Mouse (Mus musculus): ENCODE data around the gene Ankrd34c. TPM values are rescaled to one million over a fixed set of nuclear protein-coding genes. Genes with fewer than 3 reads are reported as not detected.

The Ankrd34c gene
- 0.11 and 0.17 TPM in 2 replicates for polyA plus RNA-seq (2014; fragmentation: Nextera tagmentation; extraction: Ambion mirVana)

DNA sequence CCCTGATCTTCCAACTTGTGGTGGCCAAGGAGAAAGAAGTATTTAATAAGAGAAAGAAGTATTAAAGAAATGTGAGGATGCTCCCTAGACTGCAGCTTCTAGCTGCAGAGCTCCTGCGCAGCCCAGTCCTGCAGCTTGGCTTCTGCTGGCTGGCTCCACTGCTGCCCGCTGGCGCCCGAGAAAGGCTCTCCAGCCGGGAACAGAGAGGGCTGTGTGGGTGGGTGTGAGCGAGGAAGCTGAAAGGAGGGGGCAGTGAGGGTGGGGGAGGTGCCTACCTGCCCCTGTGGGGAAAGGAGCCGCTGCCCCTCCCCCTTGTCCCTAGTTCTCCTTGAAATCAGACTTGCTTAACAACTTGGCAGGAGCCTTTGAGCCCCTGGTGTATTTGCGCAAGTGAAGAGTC, at the start of gene Ankrd34c:
Gene Ankrd34c, minus strand, starts transcription at position 181 of the 400 bp plus-strand sequence.
- Histone ChIP-seq H3K4me1 (ENCODE audit: control insufficient read depth, insufficient read depth, low read length) (no peaks in the 10 kb centered on the region), H3K9me3 (replicated peaks; ENCODE audit: control insufficient read depth, low read length) (no peaks in the 10 kb centered on the region), H3K4me3 (ENCODE audit: low read depth, low read length) (no peak within 1 kb of the TSS), H3K36me3 (replicated peaks; ENCODE audit: control insufficient read depth, insufficient read depth, low read depth, low read length) (no peaks in the 10 kb centered on the region), H3K27ac (replicated peaks; ENCODE audit: low read depth, low read length) (no peak within 1 kb of the TSS), H3K9ac (replicated peaks; ENCODE audit: low read length) (no peak within 1 kb of the TSS), H3K4me2 (ENCODE audit: low read depth, low read length) (no peak within 1 kb of the TSS), H3K27me3 (ENCODE audit: control insufficient read depth, insufficient read depth, low read length) (no peaks in the 10 kb centered on the region)
- ATAC-seq (replicated peaks; ENCODE audit: insufficient number of reproducible peaks, low FRiP score, low TSS enrichment, low read depth) (no peak), DNase-seq (ENCODE audit: low spot score) (no peak)
- WGBS: 0% methylated on average over 8 of the region's 8 CpGs

GRCm38 (mm10) chr9:89787532-89787931, 49.3 kb upstream of the Ankrd34c start:
- H3K36me3 ChIP-seq (replicated peaks; ENCODE audit: control insufficient read depth, insufficient read depth, low read depth, low read length): no peaks in the 10 kb centered on the region
- DNase-seq (ENCODE audit: low spot score): no peak
- H3K4me2 ChIP-seq (ENCODE audit: low read depth, low read length): no peak overlapping the region
- H3K9me3 ChIP-seq (replicated peaks; ENCODE audit: control insufficient read depth, low read length): no peaks in the 10 kb centered on the region
- H3K27me3 ChIP-seq (ENCODE audit: control insufficient read depth, insufficient read depth, low read length): no peaks in the 10 kb centered on the region
- no peak overlapping the region for H3K9ac ChIP-seq (replicated peaks; ENCODE audit: low read length)
- H3K4me3 ChIP-seq (ENCODE audit: low read depth, low read length): no peak overlapping the region
- 64% methylated on average over 4 of the region's 4 CpGs for WGBS
- ATAC-seq (replicated peaks; ENCODE audit: insufficient number of reproducible peaks, low FRiP score, low TSS enrichment, low read depth): no peak
- H3K4me1 ChIP-seq (ENCODE audit: control insufficient read depth, insufficient read depth, low read length): no peaks in the 10 kb centered on the region
- H3K27ac ChIP-seq (replicated peaks; ENCODE audit: low read depth, low read length): no peak overlapping the region

GRCm38 (mm10) chr9:89781395-89781927, 43.2 kb upstream of the Ankrd34c start:
- H3K36me3 ChIP-seq (replicated peaks; ENCODE audit: control insufficient read depth, insufficient read depth, low read depth, low read length): no peaks in the 10 kb centered on the region
- H3K9me3 ChIP-seq (replicated peaks; ENCODE audit: control insufficient read depth, low read length): no peaks in the 10 kb centered on the region
- no peak overlapping the region for H3K27ac ChIP-seq (replicated peaks; ENCODE audit: low read depth, low read length)
- no peak overlapping the region for H3K4me2 ChIP-seq (ENCODE audit: low read depth, low read length)
- no peak overlapping the region for H3K9ac ChIP-seq (replicated peaks; ENCODE audit: low read length)
- H3K4me1 ChIP-seq (ENCODE audit: control insufficient read depth, insufficient read depth, low read length): no peaks in the 10 kb centered on the region
- no peak for ATAC-seq (replicated peaks; ENCODE audit: insufficient number of reproducible peaks, low FRiP score, low TSS enrichment, low read depth)
- no peak overlapping the region for H3K4me3 ChIP-seq (ENCODE audit: low read depth, low read length)
- no peak for DNase-seq (ENCODE audit: low spot score)
- H3K27me3 ChIP-seq (ENCODE audit: control insufficient read depth, insufficient read depth, low read length): no peaks in the 10 kb centered on the region

DNA sequence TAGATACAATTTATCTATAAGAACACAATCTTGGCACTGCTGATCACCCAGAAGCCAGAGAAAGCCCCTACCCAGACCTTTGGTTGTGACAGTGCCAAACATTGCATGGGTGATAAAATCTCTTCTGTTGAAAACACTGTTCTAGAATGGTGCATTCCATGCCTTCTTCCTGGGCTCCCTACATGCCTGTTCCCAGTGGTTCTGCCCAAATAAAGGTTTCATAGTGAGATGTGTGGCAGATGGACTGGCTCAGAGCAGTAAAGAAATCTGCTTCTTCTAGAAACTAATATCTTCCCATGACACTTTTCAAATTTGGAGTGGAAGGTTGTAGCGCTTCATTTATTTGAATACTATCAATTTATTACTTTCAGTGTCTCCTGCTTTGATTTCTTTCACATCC, 41.0 kb upstream of the Ankrd34c start:
- no peak overlapping the region for H3K27ac ChIP-seq (replicated peaks; ENCODE audit: low read depth, low read length)
- no peak for ATAC-seq (replicated peaks; ENCODE audit: insufficient number of reproducible peaks, low FRiP score, low TSS enrichment, low read depth)
- H3K36me3 ChIP-seq (replicated peaks; ENCODE audit: control insufficient read depth, insufficient read depth, low read depth, low read length): no peaks in the 10 kb centered on the region
- DNase-seq (ENCODE audit: low spot score): no peak
- H3K4me3 ChIP-seq (ENCODE audit: low read depth, low read length): no peak overlapping the region
- no peaks in the 10 kb centered on the region for H3K27me3 ChIP-seq (ENCODE audit: control insufficient read depth, insufficient read depth, low read length)
- 76% methylated on average over 1 of the region's 1 CpGs for WGBS
- H3K4me2 ChIP-seq (ENCODE audit: low read depth, low read length): no peak overlapping the region
- H3K9me3 ChIP-seq (replicated peaks; ENCODE audit: control insufficient read depth, low read length): no peaks in the 10 kb centered on the region
- no peaks in the 10 kb centered on the region for H3K4me1 ChIP-seq (ENCODE audit: control insufficient read depth, insufficient read depth, low read length)
- no peak overlapping the region for H3K9ac ChIP-seq (replicated peaks; ENCODE audit: low read length)

DNA sequence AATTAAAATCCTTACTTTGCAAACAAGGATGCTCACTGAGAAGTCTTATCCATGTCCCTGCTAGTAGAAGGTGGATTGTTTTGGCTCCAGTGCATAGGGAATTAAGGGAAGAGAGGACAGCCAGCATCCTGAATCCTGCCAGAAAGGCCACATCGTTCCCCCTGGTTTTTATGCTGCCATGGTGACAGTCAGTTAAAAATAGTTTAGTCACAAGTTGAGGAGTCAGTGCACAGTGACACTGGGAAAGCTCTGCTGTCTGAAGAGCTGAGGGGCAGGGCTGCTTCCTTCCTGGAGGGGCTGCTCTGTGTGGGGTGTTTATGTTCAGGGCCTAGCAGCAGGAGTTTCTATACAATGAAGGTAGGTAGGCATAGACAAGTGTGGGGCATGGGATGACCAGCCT, 32.9 kb upstream of the Ankrd34c start:
- WGBS: 58% methylated on average over 1 of the region's 1 CpGs
- H3K4me2 ChIP-seq (ENCODE audit: low read depth, low read length): no peak overlapping the region
- no peaks in the 10 kb centered on the region for H3K27me3 ChIP-seq (ENCODE audit: control insufficient read depth, insufficient read depth, low read length)
- no peak overlapping the region for H3K9ac ChIP-seq (replicated peaks; ENCODE audit: low read length)
- no peaks in the 10 kb centered on the region for H3K9me3 ChIP-seq (replicated peaks; ENCODE audit: control insufficient read depth, low read length)
- no peaks in the 10 kb centered on the region for H3K36me3 ChIP-seq (replicated peaks; ENCODE audit: control insufficient read depth, insufficient read depth, low read depth, low read length)
- H3K4me3 ChIP-seq (ENCODE audit: low read depth, low read length): no peak overlapping the region
- DNase-seq (ENCODE audit: low spot score) (no peak), ATAC-seq (replicated peaks; ENCODE audit: insufficient number of reproducible peaks, low FRiP score, low TSS enrichment, low read depth) (no peak)
- no peak overlapping the region for H3K27ac ChIP-seq (replicated peaks; ENCODE audit: low read depth, low read length)
- no peaks in the 10 kb centered on the region for H3K4me1 ChIP-seq (ENCODE audit: control insufficient read depth, insufficient read depth, low read length)

GRCm38 (mm10) chr9:89762017-89762416, 23.7 kb upstream of the Ankrd34c start:
- no peaks in the 10 kb centered on the region for H3K4me1 ChIP-seq (ENCODE audit: control insufficient read depth, insufficient read depth, low read length)
- H3K4me2 ChIP-seq (ENCODE audit: low read depth, low read length): no peak overlapping the region
- no peak overlapping the region for H3K4me3 ChIP-seq (ENCODE audit: low read depth, low read length)
- no peak overlapping the region for H3K9ac ChIP-seq (replicated peaks; ENCODE audit: low read length)
- DNase-seq (ENCODE audit: low spot score): no peak
- 70% methylated on average over 1 of the region's 1 CpGs for WGBS
- no peak for ATAC-seq (replicated peaks; ENCODE audit: insufficient number of reproducible peaks, low FRiP score, low TSS enrichment, low read depth)
- H3K27ac ChIP-seq (replicated peaks; ENCODE audit: low read depth, low read length): no peak overlapping the region
- H3K27me3 ChIP-seq (ENCODE audit: control insufficient read depth, insufficient read depth, low read length): no peaks in the 10 kb centered on the region
- no peaks in the 10 kb centered on the region for H3K9me3 ChIP-seq (replicated peaks; ENCODE audit: control insufficient read depth, low read length)
- no peaks in the 10 kb centered on the region for H3K36me3 ChIP-seq (replicated peaks; ENCODE audit: control insufficient read depth, insufficient read depth, low read depth, low read length)

GRCm38 (mm10) chr9:89758569-89758968, 20.3 kb upstream of the Ankrd34c start:
- Histone ChIP-seq H3K36me3 (replicated peaks; ENCODE audit: control insufficient read depth, insufficient read depth, low read depth, low read length) (no peaks in the 10 kb centered on the region), H3K27me3 (ENCODE audit: control insufficient read depth, insufficient read depth, low read length) (no peaks in the 10 kb centered on the region), H3K4me2 (ENCODE audit: low read depth, low read length) (no peak overlapping the region), H3K4me3 (ENCODE audit: low read depth, low read length) (no peak overlapping the region), H3K4me1 (ENCODE audit: control insufficient read depth, insufficient read depth, low read length) (no peaks in the 10 kb centered on the region), H3K9ac (replicated peaks; ENCODE audit: low read length) (no peak overlapping the region), H3K9me3 (replicated peaks; ENCODE audit: control insufficient read depth, low read length) (no peaks in the 10 kb centered on the region), H3K27ac (replicated peaks; ENCODE audit: low read depth, low read length) (no peak overlapping the region)
- no peak for ATAC-seq (replicated peaks; ENCODE audit: insufficient number of reproducible peaks, low FRiP score, low TSS enrichment, low read depth)
- no peak for DNase-seq (ENCODE audit: low spot score)
- WGBS: 86% methylated on average over 1 of the region's 1 CpGs

DNA sequence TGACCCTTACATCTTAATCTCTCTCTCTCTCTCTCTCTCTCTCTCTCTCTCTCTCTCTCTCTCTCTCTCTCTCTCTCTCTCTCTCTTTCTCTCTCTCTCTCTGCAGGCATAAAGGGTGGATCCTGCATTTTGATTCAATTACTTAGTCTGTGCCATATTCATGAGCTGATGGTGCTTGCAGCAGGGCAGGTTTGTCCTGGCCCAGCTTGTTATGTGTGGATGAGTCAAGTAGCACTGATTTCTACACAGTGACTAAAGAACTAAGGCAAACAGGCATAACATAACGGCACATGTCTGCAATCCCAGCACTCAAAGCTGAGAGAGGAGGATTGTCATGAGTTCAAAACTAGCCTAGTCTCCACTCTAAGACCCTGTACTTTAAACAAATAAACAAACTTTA, 19.9 kb upstream of the Ankrd34c start:
- WGBS: 86% methylated on average over 1 of the region's 1 CpGs
- no peaks in the 10 kb centered on the region for H3K36me3 ChIP-seq (replicated peaks; ENCODE audit: control insufficient read depth, insufficient read depth, low read depth, low read length)
- H3K27me3 ChIP-seq (ENCODE audit: control insufficient read depth, insufficient read depth, low read length): no peaks in the 10 kb centered on the region
- H3K4me3 ChIP-seq (ENCODE audit: low read depth, low read length): no peak overlapping the region
- no peaks in the 10 kb centered on the region for H3K4me1 ChIP-seq (ENCODE audit: control insufficient read depth, insufficient read depth, low read length)
- no peak overlapping the region for H3K9ac ChIP-seq (replicated peaks; ENCODE audit: low read length)
- no peak overlapping the region for H3K27ac ChIP-seq (replicated peaks; ENCODE audit: low read depth, low read length)
- ATAC-seq (replicated peaks; ENCODE audit: insufficient number of reproducible peaks, low FRiP score, low TSS enrichment, low read depth): no peak
- no peak overlapping the region for H3K4me2 ChIP-seq (ENCODE audit: low read depth, low read length)
- no peak for DNase-seq (ENCODE audit: low spot score)
- no peaks in the 10 kb centered on the region for H3K9me3 ChIP-seq (replicated peaks; ENCODE audit: control insufficient read depth, low read length)

Data from embryonic facial prominence, embryonic 11.5 days (tissue).